Mouse (Mus musculus) CH12F3 (cell line): ENCODE results near the gene Olfr1495.
"Not testable (repeated sequence)": the region's sequence is repeated elsewhere in the genome, so short reads cannot be mapped to it uniquely, and the experiment has no call there.

Experiments used
- in situ Hi-C: fragments of 300-500 bp; cut with MboI; formaldehyde crosslinking; loops from 2 replicates; pipeline ENCODE4 v1.14.3; 2020; ENCODE audit warnings: low sequenced_read_pairs

The Olfr1495 gene

DNA sequence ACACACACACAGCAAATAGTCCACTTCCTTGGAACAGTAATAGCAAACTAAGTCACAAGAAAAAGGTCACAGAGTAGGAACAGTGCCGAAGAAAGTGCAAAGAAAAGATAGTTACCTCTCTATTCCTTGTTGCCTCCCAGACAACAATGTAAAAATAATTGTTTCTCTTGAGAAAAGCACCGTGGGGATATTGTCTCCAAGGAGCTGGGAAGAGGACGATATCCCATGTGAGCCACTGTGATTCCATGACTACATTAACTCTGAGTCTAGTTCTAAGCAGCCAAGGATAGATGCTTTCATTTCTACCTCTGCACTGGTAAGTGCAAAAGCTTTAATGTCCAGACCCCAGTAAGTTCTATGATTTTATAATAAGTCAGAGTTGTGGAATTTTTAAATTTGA is at the start of gene Olfr1495:
TSS of gene Olfr1495 (plus strand) at position 301 of the 400 bp plus-strand sequence.
- in situ Hi-C loops, result no loop called here

DNA sequence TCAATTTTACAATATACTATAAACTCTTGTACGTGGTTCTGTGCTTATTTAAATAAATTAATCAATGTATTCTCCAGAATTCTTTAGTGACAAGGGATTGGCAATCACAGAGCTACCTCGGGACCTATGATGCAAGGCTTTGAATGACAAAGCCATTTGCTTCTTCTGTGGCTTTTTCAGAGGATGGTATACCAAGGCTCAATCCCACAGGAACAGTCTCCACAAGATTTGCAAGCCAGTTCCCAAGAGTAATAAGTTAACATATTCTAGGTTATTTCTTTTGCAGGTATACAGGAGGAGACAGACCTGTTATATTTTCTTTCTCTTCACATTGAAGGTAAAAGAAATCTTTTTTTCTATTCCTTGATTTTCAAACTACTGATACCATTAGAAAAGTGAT is 41.4 kb upstream of the Olfr1495 start, which contains the start of gene Olfr1493-ps1:
TSS of gene Olfr1493-ps1 (plus strand) at position 301 of the 400 bp plus-strand sequence.
- in situ Hi-C loops, result no loop called here

DNA sequence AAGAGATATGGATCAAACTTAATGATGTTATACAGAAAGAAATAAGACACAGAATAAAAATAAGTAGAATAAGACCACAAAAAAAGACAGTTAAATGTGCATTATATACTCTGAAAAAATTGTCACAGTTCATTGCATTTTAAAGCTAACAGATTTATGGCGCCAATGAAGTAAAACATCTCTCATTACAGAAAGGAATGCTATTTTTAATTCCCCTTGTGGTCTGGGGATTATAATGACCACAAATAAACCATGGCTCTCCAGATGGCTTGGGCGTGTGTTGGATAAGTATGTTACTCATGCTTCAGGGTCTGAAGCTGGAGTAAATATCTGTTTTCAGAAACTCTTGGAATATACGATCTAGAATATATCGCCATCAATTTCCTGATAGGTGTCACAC is 25.0 kb upstream of the Olfr1495 start, which contains the start of gene Olfr1494:
TSS of gene Olfr1494 (plus strand) at position 301 of the 400 bp plus-strand sequence.
- in situ Hi-C loops, result no loop called here

DNA sequence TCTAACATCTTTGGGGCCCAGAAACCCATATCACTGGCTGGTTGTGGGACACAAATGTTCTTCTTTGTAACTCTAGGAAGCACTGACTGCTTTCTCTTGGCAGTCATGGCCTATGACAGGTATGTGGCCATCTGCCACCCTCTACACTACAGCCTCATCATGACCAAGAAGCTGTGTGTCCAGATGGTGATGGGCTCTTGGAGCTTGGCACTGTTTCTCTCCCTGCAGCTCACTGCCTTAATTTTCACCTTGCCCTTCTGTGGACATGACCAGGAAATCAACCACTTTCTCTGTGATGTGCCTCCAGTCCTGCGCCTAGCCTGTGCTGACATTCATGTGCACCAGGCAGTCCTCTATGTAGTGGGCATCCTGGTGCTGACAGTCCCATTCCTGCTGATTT is 15.0 kb upstream of the Olfr1495 start:
- in situ Hi-C loops, result no loop called here

DNA sequence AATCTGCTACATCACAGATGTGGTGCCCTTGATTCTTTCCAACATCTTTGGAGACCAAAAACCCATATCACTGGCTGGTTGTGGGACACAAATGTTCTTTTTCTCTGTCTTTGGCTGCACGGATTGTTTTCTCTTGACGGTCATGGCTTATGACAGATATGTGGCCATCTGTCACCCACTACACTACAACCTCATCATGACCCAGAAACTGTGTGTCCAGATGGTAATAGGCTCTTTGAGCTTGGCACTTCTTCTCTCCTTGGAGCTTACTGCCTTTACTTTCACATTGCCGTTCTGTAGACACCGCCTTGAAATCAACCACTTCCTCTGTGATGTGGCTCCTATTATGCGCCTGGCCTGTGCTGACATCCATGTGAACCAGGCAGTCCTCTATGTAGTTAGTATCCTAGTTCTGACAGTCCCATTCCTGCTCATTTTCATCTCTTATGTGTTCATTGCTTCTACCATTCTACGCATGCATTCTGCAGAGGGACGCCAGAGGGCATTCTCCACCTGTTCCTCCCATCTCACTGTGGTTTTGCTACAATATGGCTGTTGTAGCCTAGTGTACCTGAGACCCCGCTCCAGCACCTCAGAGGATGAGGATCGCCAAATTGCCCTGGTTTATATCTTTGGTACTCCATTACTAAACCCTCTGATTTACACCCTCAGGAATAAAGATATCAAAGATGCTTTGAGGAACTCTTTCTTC is 4.3 kb downstream of the Olfr1495 start:
- in situ Hi-C loops, result no loop called here

DNA sequence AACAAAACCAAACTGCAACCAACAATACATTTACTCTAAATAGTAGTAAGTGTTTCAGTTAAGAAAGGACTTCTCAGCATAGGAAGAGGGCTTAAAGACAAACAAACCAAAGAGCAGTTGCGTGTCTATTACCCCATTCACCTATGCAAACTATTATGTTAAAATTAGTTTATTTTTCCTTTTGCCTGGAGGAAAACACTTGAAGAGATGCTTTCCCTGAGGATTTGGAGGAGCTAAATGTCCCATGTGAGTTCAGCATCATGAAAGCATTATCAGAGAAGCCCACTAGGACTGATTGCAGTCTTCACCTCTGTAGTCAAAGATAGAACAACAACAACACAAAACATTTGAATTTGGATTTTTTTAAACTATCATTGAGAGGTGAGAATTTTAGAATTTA is 13.2 kb downstream of the Olfr1495 start, which contains the start of gene Olfr1496:
TSS of gene Olfr1496 (plus strand) at position 301 of the 400 bp plus-strand sequence.
- in situ Hi-C loops, result no loop called here

DNA sequence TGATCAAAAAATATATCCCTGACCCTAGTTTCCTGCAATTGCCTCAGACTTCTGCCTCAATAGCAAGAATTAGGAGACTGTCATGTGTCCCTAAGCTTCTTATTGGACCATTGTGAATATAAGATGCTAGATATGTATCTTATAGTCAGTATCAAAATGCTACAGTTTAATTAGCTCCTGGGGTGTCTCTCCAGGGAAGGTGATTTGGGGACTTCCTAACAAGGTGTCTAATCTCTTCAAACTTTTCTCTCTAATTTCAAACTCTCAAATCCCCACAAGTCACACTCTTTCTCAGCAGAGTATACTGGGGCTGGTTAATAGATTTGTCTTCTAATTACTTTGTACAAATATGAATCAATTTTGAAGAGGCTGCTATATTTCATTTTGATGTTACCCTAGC is 33.7 kb downstream of the Olfr1495 start, which contains the start of gene Olfr1497:
TSS of gene Olfr1497 (minus strand) at position 101 of the 400 bp plus-strand sequence.
- in situ Hi-C loops, result no loop called here

DNA sequence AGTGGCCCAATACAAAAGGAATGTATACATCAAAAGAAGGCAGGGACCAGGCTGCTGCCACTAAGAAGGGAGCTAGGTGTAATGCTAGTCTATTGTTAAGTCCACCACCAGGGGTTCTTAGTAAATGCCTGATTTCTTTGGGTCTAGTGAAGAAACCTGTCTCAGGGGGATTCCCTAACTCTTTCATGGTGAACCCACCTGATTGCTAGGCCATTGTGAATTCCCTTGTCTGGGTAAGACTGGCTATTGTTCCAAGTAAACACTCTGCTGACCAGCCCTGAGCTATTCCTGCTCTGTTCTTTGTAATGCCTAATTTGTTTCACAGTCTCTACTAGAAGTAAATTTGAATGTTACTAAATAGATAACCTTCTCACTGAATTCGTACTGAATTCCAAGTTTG is 41.1 kb downstream of the Olfr1495 start:
- in situ Hi-C loops, result not testable (repeated sequence)

DNA sequence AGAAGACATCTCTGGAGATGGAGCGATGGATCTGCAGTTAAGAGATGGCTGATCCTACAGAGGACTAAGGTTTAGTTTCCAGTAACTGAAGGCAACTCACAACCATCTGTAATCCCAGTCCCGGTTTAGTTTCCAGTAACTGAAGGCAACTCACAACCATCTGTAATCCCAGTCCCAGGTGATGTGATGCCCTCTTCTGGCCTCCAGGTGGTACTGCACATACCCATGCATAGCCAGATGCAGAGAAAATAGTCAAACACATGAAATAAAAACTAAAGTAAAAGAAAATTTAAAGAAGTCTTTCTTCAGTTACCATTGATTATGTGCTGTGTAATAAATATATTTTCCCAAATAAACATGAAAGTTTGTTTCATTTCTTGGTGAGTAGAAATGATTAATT is 48.4 kb downstream of the Olfr1495 start:
- in situ Hi-C loops, result no loop called here

DNA sequence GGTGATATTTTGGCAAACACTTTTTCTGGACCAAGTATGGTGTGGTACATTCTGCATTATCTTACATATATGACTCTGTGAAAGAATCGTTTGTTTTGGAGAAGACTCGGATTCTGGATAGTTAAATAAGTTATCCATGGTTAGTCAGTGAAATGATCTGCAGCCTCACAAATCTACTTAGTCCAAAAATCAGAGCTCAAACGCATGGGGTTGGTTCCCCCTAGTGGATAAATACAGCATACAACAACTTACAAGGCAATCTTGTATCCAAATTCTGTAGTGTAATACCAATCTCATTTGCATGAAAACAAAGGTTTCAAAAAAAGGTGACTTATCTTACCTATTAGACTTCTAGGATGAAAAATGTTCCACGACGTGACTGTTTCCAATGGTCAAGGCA is 54.4 kb downstream of the Olfr1495 start:
- in situ Hi-C loops, result no loop called here

DNA sequence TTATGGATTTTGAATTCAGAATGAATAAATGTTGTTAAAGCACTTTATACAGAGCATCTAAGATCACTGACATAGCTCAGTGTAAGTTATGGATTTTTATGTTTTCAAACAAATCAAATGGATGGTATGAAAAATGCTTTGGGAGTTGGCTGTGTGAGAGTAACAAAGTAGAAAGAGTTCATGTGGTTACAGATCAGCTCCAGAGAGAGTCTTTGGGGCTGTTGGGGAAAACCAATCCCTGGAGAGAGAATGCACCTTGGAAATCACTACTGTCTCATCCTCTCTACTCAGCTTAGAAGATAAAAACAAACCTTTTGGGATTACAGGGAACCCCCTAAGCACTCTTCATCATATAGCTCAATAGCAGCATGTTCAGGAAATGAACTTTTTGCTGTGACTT is 54.9 kb downstream of the Olfr1495 start, which contains the start of gene Olfr1499:
TSS of gene Olfr1499 (minus strand) at position 101 of the 400 bp plus-strand sequence.
- in situ Hi-C loops, result no loop called here
